Mouse (Mus musculus): ENCODE results near the gene Ostm1. TPM values are rescaled to one million over a fixed set of nuclear protein-coding genes. Genes with fewer than 3 reads are reported as not detected.

The Ostm1 gene
- polyA plus RNA-seq, 1 experiment: 13.9 TPM

DNA sequence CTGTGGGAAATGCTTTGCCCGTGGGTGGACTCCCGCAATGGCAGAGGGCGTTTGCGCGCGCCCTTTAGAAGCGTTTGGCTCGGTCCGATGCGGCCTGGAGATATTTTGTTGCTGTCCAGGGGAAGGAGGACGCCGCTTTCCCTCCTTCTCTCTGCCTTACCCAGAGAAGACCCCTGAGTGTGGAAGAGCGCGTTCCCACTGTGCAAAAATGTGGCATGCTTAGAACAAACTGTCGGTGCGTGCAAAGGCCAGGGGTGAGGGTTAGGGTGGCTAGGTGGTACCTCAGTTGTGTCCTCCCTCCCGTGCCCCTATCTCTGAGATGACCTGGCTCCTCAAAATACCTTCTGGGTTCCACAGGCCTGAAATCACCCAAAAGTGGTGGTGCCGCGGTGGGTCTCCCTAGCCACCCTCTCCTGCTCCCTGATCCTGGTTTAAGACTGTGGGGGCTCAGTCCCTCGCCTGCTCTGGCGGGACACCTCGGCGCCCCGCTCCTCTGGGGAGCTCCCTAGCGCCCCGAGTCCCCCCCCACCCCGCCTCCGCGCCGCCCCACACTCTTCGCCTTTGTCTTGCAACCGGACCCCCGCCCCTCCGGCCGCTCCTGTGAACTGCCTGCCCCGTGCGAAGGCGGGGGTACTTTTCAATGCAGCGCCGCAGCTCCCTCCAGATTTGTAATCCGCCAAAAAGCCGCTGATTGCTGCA lies 48.3 kb downstream of the Ostm1 start:
- Histone ChIP-seq H3K79me2 (ENCODE audit: control insufficient read depth, insufficient read depth) (no peaks in the 10 kb centered on the region), H3K4me2 (ENCODE audit: low read depth) (peak overlapping the region; percentile 91), H3ac (ENCODE audit: control insufficient read depth, insufficient read length) (no peak overlapping the region), H3K4me3 (no peak overlapping the region), H3K27me3 (ENCODE audit: control insufficient read depth, insufficient read depth, insufficient read length) (peaks cover 32% of the 10 kb centered on the region), H3K36me3 (ENCODE audit: control insufficient read depth, insufficient read depth) (no peaks in the 10 kb centered on the region)
- no peak for TF ChIP-seq POLR2A (IDR thresholded peaks at IDR 0.05; ENCODE audit: insufficient read length, low read depth)
- no peak for TF ChIP-seq MYOG (IDR thresholded peaks at IDR 0.05; ENCODE audit: control insufficient read depth in 1 of 3, insufficient read depth in 1 of 3, insufficient read length in 2 of 3, low read depth in 2 of 3)
- no peak for TF ChIP-seq E2F4 (IDR thresholded peaks at IDR 0.05; ENCODE audit: insufficient read depth)
- TF ChIP-seq USF1 (IDR thresholded peaks at IDR 0.05; ENCODE audit: low read depth): no peak
- TF ChIP-seq POLR2AphosphoS2 (IDR thresholded peaks at IDR 0.05; ENCODE audit: insufficient read length, low read depth): no peak
- no peak for TF ChIP-seq TCF3 (IDR thresholded peaks at IDR 0.05; ENCODE audit: insufficient read length, low read depth)
- TF ChIP-seq CEBPB (IDR thresholded peaks at IDR 0.05; ENCODE audit: insufficient read depth, poor library complexity, severe bottlenecking): no peak
- TF ChIP-seq MYOD1 (IDR thresholded peaks at IDR 0.05; ENCODE audit: control insufficient read depth in 1 of 3, insufficient read length in 2 of 3, low read depth in 2 of 3): no peak
- no peak for TF ChIP-seq SRF (IDR thresholded peaks at IDR 0.05; ENCODE audit: control insufficient read depth, insufficient read length, low read depth)
- no peak for TF ChIP-seq REST (IDR thresholded peaks at IDR 0.05; ENCODE audit: insufficient read depth, insufficient read length)
- TF ChIP-seq TCF12 (IDR thresholded peaks at IDR 0.05; ENCODE audit: insufficient read depth, poor library complexity, severe bottlenecking): no peak
- TF ChIP-seq MAX (IDR thresholded peaks at IDR 0.05; ENCODE audit: low read depth): no peak

DNA sequence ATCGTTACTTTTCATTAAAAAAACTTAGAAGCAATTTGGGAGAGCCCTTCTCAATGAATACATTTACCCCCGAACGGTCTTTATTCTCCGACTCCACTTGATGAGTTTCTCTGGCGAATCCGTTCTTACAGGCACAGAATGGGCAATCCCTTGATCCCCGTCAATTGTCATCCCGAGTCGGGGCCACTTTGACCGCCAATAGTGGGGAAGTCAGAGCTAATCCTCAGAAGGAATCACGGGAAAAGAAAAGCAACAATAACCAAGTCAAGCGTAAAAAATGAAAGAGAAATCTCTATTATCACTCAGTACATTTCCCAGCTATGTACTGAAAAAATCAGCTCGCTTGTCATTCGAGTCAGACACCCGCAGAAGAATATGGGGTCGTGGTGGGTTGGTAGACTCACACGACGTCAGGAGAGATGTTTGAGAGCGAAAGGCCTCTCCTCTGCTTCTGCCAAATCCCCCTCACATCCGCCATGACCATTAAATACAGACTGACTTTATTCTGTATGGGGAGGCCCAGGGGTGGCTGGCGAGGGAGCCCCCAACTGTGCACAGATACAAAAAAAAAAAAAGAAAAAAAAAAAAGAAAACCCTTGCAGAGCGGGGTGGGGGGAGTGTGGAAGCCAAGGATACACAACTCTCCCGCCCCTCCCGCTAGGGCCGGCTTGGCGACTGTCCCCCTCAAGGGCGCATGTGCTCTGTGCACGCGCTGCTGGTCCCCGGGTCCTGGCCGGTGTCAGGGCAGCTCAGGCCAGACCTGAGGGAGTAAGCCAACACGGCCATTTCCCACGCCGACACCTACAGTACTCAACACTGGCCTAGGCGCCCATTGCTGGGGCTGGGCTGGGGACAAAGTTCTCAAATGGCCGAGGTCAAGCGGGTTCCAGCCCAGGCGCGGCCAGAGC lies 49.1 kb downstream of the Ostm1 start:
- TF ChIP-seq MAX (IDR thresholded peaks at IDR 0.05; ENCODE audit: low read depth): no peak
- no peak for TF ChIP-seq E2F4 (IDR thresholded peaks at IDR 0.05; ENCODE audit: insufficient read depth)
- TF ChIP-seq POLR2AphosphoS2 (IDR thresholded peaks at IDR 0.05; ENCODE audit: insufficient read length, low read depth): no peak
- no peak for TF ChIP-seq USF1 (IDR thresholded peaks at IDR 0.05; ENCODE audit: low read depth)
- TF ChIP-seq SRF (IDR thresholded peaks at IDR 0.05; ENCODE audit: control insufficient read depth, insufficient read length, low read depth): no peak
- Histone ChIP-seq H3K4me2 (ENCODE audit: low read depth) (peak overlapping the region; percentile 91), H3ac (ENCODE audit: control insufficient read depth, insufficient read length) (no peak overlapping the region), H3K4me3 (peak overlapping the region; percentile 21), H3K36me3 (ENCODE audit: control insufficient read depth, insufficient read depth) (no peaks in the 10 kb centered on the region), H3K27me3 (ENCODE audit: control insufficient read depth, insufficient read depth, insufficient read length) (peaks cover 30% of the 10 kb centered on the region), H3K79me2 (ENCODE audit: control insufficient read depth, insufficient read depth) (no peaks in the 10 kb centered on the region)

DNA sequence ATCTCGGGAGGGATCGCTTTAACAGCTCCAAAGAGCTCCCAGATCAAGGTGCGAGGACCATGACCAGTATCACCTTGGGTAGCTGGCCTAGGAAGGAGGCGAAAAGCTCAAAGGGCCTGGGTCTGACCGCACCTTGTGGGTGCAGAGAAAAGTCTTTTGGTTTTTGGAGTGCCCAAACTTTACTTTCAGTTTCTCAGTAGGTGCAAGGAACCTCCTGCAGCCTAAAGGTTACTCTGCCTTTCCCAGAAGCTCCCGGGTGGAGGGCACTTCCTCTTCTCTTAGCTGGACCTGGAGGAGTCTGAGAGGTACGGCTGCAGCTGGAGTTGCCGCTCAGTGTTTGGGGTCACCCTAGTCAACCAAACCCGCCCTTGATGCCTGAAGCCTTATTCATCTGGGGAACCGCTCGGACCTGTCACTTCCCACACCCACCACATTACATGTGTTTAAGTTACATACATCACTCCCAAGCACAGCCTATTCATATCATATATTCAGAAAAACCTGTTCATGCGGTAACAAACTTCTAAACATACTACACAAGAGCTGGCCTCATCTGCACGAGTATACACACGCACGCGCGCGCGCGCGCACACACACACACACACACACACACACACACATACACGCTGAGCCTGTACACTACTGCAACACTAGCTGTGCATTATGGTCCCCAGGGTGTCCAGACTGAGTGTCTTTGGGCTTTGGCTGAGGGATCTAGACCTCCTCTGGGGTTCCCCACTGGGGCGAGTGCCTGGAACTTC lies 49.9 kb downstream of the Ostm1 start:
- Histone ChIP-seq H3K27me3 (ENCODE audit: control insufficient read depth, insufficient read depth, insufficient read length) (peaks cover 23% of the 10 kb centered on the region), H3K4me2 (ENCODE audit: low read depth) (peak overlapping the region; percentile 91), H3K36me3 (ENCODE audit: control insufficient read depth, insufficient read depth) (no peaks in the 10 kb centered on the region), H3K4me3 (peak overlapping the region; percentile 21), H3ac (ENCODE audit: control insufficient read depth, insufficient read length) (no peak overlapping the region), H3K79me2 (ENCODE audit: control insufficient read depth, insufficient read depth) (no peaks in the 10 kb centered on the region)
- TF ChIP-seq MAX (IDR thresholded peaks at IDR 0.05; ENCODE audit: low read depth) (no peak), MYOG (IDR thresholded peaks at IDR 0.05; ENCODE audit: control insufficient read depth in 1 of 3, insufficient read depth in 1 of 3, insufficient read length in 2 of 3, low read depth in 2 of 3) (no peak), CEBPB (IDR thresholded peaks at IDR 0.05; ENCODE audit: insufficient read depth, poor library complexity, severe bottlenecking) (no peak), POLR2A (IDR thresholded peaks at IDR 0.05; ENCODE audit: insufficient read length, low read depth) (no peak), USF1 (IDR thresholded peaks at IDR 0.05; ENCODE audit: low read depth) (no peak), POLR2AphosphoS2 (IDR thresholded peaks at IDR 0.05; ENCODE audit: insufficient read length, low read depth) (no peak), TCF3 (IDR thresholded peaks at IDR 0.05; ENCODE audit: insufficient read length, low read depth) (no peak), TCF12 (IDR thresholded peaks at IDR 0.05; ENCODE audit: insufficient read depth, poor library complexity, severe bottlenecking) (no peak), MYOD1 (IDR thresholded peaks at IDR 0.05; ENCODE audit: control insufficient read depth in 1 of 3, insufficient read length in 2 of 3, low read depth in 2 of 3) (no peak), REST (IDR thresholded peaks at IDR 0.05; ENCODE audit: insufficient read depth, insufficient read length) (no peak), SRF (IDR thresholded peaks at IDR 0.05; ENCODE audit: control insufficient read depth, insufficient read length, low read depth) (no peak), E2F4 (IDR thresholded peaks at IDR 0.05; ENCODE audit: insufficient read depth) (no peak)

DNA sequence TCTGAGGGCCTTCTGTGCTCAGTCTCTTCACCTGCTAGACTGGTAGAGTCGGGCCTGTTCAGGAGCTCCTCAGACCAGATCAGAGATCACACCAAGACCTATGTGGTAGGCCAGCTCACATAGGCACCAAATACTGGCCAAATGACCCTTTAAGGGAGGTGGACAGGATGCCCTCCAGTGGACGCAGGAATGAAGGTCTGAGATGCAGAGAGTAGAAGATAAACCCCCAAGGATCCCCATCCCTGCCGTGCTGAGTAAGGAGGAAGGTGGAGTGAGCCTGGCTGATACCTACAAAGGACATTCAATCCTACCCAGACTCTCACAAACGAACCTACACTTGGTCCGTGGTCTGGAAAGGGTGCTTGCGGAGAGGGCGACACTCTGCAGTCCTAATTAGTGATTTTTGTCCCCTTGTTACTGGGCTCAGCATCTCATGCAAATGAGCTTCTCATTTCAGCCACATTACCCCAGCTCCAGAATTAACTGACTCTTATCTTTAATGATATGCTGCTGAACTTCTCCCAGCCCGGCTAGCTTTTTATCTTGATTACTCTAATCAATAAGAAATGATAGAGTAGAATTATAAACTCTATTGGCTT lies 50.6 kb downstream of the Ostm1 start:
- Histone ChIP-seq H3ac (ENCODE audit: control insufficient read depth, insufficient read length) (no peak overlapping the region), H3K4me3 (no peak overlapping the region), H3K36me3 (ENCODE audit: control insufficient read depth, insufficient read depth) (no peaks in the 10 kb centered on the region), H3K79me2 (ENCODE audit: control insufficient read depth, insufficient read depth) (no peaks in the 10 kb centered on the region), H3K27me3 (ENCODE audit: control insufficient read depth, insufficient read depth, insufficient read length) (peaks cover 19% of the 10 kb centered on the region), H3K4me2 (ENCODE audit: low read depth) (peak overlapping the region; percentile 91)
- TF ChIP-seq MAX (IDR thresholded peaks at IDR 0.05; ENCODE audit: low read depth): no peak
- no peak for TF ChIP-seq E2F4 (IDR thresholded peaks at IDR 0.05; ENCODE audit: insufficient read depth)
- no peak for TF ChIP-seq REST (IDR thresholded peaks at IDR 0.05; ENCODE audit: insufficient read depth, insufficient read length)
- no peak for TF ChIP-seq POLR2A (IDR thresholded peaks at IDR 0.05; ENCODE audit: insufficient read length, low read depth)
- no peak for TF ChIP-seq POLR2AphosphoS2 (IDR thresholded peaks at IDR 0.05; ENCODE audit: insufficient read length, low read depth)
- TF ChIP-seq TCF12 (IDR thresholded peaks at IDR 0.05; ENCODE audit: insufficient read depth, poor library complexity, severe bottlenecking): no peak
- TF ChIP-seq TCF3 (IDR thresholded peaks at IDR 0.05; ENCODE audit: insufficient read length, low read depth): no peak
- TF ChIP-seq SRF (IDR thresholded peaks at IDR 0.05; ENCODE audit: control insufficient read depth, insufficient read length, low read depth): no peak
- TF ChIP-seq CEBPB (IDR thresholded peaks at IDR 0.05; ENCODE audit: insufficient read depth, poor library complexity, severe bottlenecking): no peak
- TF ChIP-seq MYOD1 (IDR thresholded peaks at IDR 0.05; ENCODE audit: control insufficient read depth in 1 of 3, insufficient read length in 2 of 3, low read depth in 2 of 3): no peak
- TF ChIP-seq USF1 (IDR thresholded peaks at IDR 0.05; ENCODE audit: low read depth): no peak
- TF ChIP-seq MYOG (IDR thresholded peaks at IDR 0.05; ENCODE audit: control insufficient read depth in 1 of 3, insufficient read depth in 1 of 3, insufficient read length in 2 of 3, low read depth in 2 of 3): no peak

All from myocyte (in vitro differentiated cells).